Mouse (Mus musculus): ENCODE results near the gene Batf. TPM values are rescaled to one million over a fixed set of nuclear protein-coding genes. Genes with fewer than 3 reads are reported as not detected.

Batf gene
- polyA plus RNA-seq, 1 experiment from 2014 or later, result 8.6 TPM

DNA sequence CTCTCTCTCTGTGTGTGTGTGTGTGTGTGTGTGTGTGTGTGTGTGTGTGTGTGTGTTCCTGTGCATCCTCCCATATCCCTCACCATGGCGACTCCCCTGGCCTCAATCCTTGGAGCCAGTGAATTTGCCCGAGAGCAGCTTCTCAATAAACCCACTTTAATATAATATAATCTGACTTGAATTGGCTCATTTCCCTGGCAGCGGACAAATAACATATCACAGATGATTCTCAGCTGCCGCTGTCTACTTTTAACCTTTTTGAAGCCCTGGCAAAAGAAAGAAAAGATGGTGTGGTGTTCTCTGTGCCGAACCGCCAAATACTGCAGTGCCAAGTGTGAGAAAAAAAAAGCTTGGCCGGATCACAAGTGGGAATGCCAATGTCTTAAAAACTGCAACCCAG, 41.7 kb downstream of the Batf start:
- no peak overlapping the region for H3K27ac ChIP-seq (ENCODE audit: low read depth, low read length)
- 83% methylated on average over 7 of the region's 7 CpGs for WGBS
- no peaks in the 10 kb centered on the region for H3K36me3 ChIP-seq (ENCODE audit: control insufficient read depth, insufficient read depth, low read length)
- H3K9ac ChIP-seq (ENCODE audit: low read depth, low read length), result no peak overlapping the region
- H3K9me3 ChIP-seq (ENCODE audit: control insufficient read depth, low read length), result no peaks in the 10 kb centered on the region
- ATAC-seq (replicated peaks; ENCODE audit: low FRiP score) (no peak), DNase-seq (ENCODE audit: low spot score) (no peak)
- H3K4me3 ChIP-seq (ENCODE audit: low read depth, low read length), result no peak overlapping the region
- no peaks in the 10 kb centered on the region for H3K4me1 ChIP-seq (replicated peaks; ENCODE audit: control insufficient read depth, insufficient read depth, low read length)
- no peaks in the 10 kb centered on the region for H3K27me3 ChIP-seq (replicated peaks; ENCODE audit: control insufficient read depth, insufficient read depth, low read length)
- H3K4me2 ChIP-seq, result no peak overlapping the region

DNA sequence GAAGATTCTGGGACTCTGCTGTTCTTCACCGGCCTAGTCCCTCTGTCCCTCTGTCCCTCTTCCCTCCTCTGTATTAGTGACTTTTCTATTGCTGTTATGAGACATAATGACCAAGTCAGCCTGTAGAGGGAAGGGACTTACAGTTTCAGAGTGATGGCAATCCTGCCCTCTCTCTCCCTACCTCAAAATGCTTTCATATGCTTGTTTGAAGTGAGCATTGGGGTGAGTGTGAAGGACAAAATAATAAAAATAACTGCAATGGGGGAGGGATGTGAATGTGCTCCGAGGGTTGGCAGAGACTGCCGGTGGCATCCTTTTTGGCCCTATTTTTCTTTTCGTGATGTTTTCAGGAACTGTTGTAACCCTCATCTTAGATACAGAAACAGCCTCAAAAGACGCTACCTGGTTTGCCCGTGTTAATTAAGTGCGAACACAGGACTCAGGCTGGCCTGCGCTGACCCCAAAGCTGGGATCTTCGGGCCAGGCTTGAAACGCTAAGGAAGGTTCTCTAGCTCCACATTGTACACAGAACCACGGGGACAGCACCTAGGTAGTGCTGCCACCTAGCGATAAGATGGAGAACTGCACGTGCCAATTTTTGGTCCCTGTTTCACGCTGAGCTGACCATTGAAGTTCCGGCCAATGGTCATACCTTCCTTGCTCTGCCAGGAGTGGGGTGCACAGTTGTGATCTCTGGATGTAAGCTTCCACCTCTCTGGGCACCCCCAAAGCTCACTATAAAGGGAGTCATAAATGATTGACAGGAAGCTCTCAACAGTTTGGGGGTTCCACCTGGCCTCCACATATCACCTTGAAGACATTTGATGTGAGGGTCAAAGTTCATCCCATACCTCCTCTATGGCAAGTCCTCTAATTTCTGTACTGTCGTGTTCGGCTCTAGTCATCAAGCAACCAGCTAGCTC, 42.8 kb downstream of the Batf start:
- ATAC-seq (replicated peaks; ENCODE audit: low FRiP score) (no peak), DNase-seq (ENCODE audit: low spot score) (peak; percentile 45)
- Histone ChIP-seq H3K27me3 (replicated peaks; ENCODE audit: control insufficient read depth, insufficient read depth, low read length) (no peaks in the 10 kb centered on the region), H3K4me3 (ENCODE audit: low read depth, low read length) (no peak overlapping the region), H3K4me1 (replicated peaks; ENCODE audit: control insufficient read depth, insufficient read depth, low read length) (no peaks in the 10 kb centered on the region), H3K9me3 (ENCODE audit: control insufficient read depth, low read length) (no peaks in the 10 kb centered on the region), H3K27ac (ENCODE audit: low read depth, low read length) (no peak overlapping the region), H3K4me2 (no peak overlapping the region), H3K9ac (ENCODE audit: low read depth, low read length) (no peak overlapping the region), H3K36me3 (ENCODE audit: control insufficient read depth, insufficient read depth, low read length) (no peaks in the 10 kb centered on the region)
- 33% methylated on average over 17 of the region's 17 CpGs for WGBS

DNA sequence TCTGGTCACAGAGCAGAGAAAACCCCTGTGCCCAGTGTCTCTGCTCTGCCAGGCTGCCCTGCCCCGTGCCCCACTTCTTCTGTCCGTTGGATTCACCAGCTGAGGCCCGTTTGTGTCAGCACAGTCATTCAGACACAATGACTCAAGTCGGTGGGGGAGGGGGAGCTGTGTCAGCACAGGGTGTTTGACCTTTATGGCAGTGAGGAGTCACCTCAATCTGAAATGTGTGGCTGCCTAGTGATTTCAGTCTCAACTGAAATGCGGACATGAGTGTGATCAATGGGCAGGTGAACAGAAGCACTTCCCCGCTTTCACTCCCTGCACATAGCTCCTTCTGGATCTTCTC, 43.4 kb downstream of the Batf start:
- H3K36me3 ChIP-seq (ENCODE audit: control insufficient read depth, insufficient read depth, low read length), result no peaks in the 10 kb centered on the region
- DNase-seq (ENCODE audit: low spot score), result no peak
- H3K9ac ChIP-seq (ENCODE audit: low read depth, low read length), result no peak overlapping the region
- H3K4me3 ChIP-seq (ENCODE audit: low read depth, low read length), result no peak overlapping the region
- no peak overlapping the region for H3K27ac ChIP-seq (ENCODE audit: low read depth, low read length)
- no peak for ATAC-seq (replicated peaks; ENCODE audit: low FRiP score)
- WGBS, result 55% methylated on average over 6 of the region's 6 CpGs
- no peaks in the 10 kb centered on the region for H3K27me3 ChIP-seq (replicated peaks; ENCODE audit: control insufficient read depth, insufficient read depth, low read length)
- H3K4me2 ChIP-seq, result no peak overlapping the region
- H3K4me1 ChIP-seq (replicated peaks; ENCODE audit: control insufficient read depth, insufficient read depth, low read length), result no peaks in the 10 kb centered on the region
- no peaks in the 10 kb centered on the region for H3K9me3 ChIP-seq (ENCODE audit: control insufficient read depth, low read length)

DNA sequence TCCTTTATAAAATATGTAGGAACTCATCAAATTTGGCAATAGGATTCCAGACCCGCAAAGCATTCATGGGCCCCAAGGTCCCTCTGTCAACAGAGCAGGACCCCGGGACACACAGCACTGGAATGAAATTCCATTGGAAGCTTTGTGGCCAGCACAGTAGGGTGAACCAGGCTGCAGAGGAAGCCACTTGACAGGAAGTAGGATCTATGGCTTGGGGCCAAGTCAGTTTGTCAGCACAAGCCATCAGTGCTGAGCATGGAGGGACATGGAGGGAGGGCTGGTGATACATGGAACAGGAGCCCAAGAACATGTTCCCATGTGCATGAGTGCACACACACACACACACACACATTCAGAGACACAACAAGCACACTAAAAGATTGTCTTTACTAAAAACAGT, 49.7 kb downstream of the Batf start:
- Histone ChIP-seq H3K9me3 (ENCODE audit: control insufficient read depth, low read length) (no peaks in the 10 kb centered on the region), H3K4me1 (replicated peaks; ENCODE audit: control insufficient read depth, insufficient read depth, low read length) (no peaks in the 10 kb centered on the region), H3K36me3 (ENCODE audit: control insufficient read depth, insufficient read depth, low read length) (no peaks in the 10 kb centered on the region), H3K4me2 (no peak overlapping the region), H3K27ac (ENCODE audit: low read depth, low read length) (no peak overlapping the region), H3K9ac (ENCODE audit: low read depth, low read length) (no peak overlapping the region), H3K27me3 (replicated peaks; ENCODE audit: control insufficient read depth, insufficient read depth, low read length) (no peaks in the 10 kb centered on the region), H3K4me3 (ENCODE audit: low read depth, low read length) (no peak overlapping the region)
- ATAC-seq (replicated peaks; ENCODE audit: low FRiP score) (no peak), DNase-seq (ENCODE audit: low spot score) (no peak)
- WGBS, result 68% methylated on average over 2 of the region's 2 CpGs

DNA sequence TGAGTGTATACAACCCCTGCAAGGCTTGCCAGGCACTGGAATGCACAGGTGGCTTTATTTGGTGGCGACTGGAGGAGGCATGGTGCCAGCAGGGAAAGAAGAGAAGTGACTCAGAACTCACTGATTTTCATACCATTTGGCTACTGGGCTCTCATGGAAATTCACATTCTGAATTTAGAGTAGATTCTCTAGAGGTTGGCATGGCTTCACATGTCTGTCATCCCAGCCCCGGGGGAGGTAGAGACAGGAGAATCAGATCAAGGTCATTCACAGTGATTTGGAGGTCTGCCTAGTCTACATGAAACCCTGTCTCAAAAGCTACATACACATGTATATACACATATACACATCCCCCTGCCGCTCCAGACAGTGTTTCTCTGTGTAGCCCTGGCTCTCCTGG, 50.5 kb downstream of the Batf start:
- Histone ChIP-seq H3K4me3 (ENCODE audit: low read depth, low read length) (no peak overlapping the region), H3K36me3 (ENCODE audit: control insufficient read depth, insufficient read depth, low read length) (no peaks in the 10 kb centered on the region), H3K4me1 (replicated peaks; ENCODE audit: control insufficient read depth, insufficient read depth, low read length) (no peaks in the 10 kb centered on the region), H3K27me3 (replicated peaks; ENCODE audit: control insufficient read depth, insufficient read depth, low read length) (no peaks in the 10 kb centered on the region), H3K9me3 (ENCODE audit: control insufficient read depth, low read length) (no peaks in the 10 kb centered on the region), H3K4me2 (no peak overlapping the region), H3K9ac (ENCODE audit: low read depth, low read length) (no peak overlapping the region), H3K27ac (ENCODE audit: low read depth, low read length) (no peak overlapping the region)
- DNase-seq (ENCODE audit: low spot score) (no peak), ATAC-seq (replicated peaks; ENCODE audit: low FRiP score) (no peak)
- 80% methylated on average over 3 of the region's 3 CpGs for WGBS

DNA sequence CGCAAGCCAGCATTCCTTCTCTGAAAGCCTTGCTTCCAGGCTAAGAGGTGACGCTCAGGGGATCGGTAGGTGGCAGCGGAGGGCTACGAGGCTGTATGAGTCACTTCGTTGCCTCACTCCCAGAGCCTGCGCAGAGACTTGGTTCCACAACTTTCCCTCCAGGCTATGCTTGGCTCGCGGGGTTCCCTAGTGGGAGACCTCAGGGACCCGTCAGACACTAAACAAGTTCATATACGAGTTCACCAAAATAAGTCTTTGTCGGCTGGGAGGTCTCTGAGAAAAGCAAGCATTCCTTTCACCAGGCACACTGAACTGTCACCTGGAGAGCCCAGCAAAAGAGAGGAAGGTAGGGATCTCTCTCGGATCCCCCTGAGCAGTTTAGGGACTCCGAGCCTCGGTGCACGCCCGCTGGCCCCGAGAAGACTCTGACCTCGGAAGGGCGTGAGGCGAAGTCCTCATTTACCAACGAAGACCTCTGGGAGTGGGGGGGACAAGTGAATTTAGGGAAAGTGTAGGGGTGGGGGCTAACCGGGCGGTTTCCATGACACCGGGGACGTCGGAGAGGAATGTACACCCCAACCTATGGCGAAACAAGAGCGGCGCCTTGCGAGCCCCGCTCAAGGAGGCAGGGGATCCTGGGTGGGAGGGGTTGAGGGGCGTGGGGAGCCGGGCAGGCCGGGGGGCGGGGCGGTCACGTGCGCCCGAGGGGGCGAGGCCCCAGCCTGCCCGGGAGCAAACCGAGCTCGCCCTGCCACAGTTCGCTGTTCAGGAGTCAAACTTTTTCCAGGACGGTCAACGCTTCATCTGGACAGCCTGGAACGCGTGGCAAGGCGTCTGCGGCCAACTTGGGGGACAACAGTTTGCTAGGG, 59.6 kb downstream of the Batf start, which contains the start of gene Flvcr2:
Gene Flvcr2, plus strand, starts transcription at position 713 of the 869 bp plus-strand sequence.
- H3K9me3 ChIP-seq (ENCODE audit: control insufficient read depth, low read length), result no peaks in the 10 kb centered on the region
- H3K4me1 ChIP-seq (replicated peaks; ENCODE audit: control insufficient read depth, insufficient read depth, low read length), result no peaks in the 10 kb centered on the region
- DNase-seq (ENCODE audit: low spot score) (peak; percentile 67), ATAC-seq (replicated peaks; ENCODE audit: low FRiP score) (peak; percentile 86)
- no peaks in the 10 kb centered on the region for H3K36me3 ChIP-seq (ENCODE audit: control insufficient read depth, insufficient read depth, low read length)
- peak within 1 kb of the TSS; percentile 55 for H3K4me3 ChIP-seq (ENCODE audit: low read depth, low read length)
- peak within 1 kb of the TSS; percentile 94 for H3K4me2 ChIP-seq
- no peak within 1 kb of the TSS for H3K27ac ChIP-seq (ENCODE audit: low read depth, low read length)
- H3K9ac ChIP-seq (ENCODE audit: low read depth, low read length), result peak within 1 kb of the TSS; percentile 42; the same call in 1 of the 2 replicates
- peaks cover 11% of the 10 kb centered on the region for H3K27me3 ChIP-seq (replicated peaks; ENCODE audit: control insufficient read depth, insufficient read depth, low read length)
- WGBS, result 3% methylated on average over 50 of the region's 51 CpGs

DNA sequence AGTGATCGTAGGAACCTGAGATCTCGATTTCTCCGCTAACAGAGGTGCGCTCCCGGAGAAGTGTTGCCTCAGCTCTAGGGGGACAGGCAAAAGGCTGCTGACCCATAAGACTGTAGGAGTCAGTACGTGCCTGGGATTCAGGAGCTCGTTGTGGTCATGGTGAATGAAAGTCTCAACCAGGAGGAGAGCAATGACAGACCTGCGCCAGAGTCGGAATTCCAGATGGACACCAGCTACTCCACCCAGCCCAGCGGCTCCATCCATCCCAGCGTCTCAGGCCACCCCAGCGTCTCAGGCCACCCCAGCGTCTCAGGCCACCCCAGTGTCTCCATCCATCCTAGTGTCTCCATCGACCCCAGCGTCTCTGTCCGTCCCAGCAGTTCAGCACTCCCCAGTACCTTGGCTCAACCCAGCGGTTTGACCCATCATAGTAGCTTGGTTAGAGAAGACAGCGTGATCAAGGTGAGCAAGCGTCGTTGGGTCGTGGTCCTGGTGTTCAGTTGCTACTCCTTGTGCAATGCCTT, 60.3 kb downstream of the Batf start:
- Histone ChIP-seq H3K36me3 (ENCODE audit: control insufficient read depth, insufficient read depth, low read length) (no peaks in the 10 kb centered on the region), H3K27ac (ENCODE audit: low read depth, low read length) (no peak overlapping the region), H3K4me1 (replicated peaks; ENCODE audit: control insufficient read depth, insufficient read depth, low read length) (no peaks in the 10 kb centered on the region), H3K9me3 (ENCODE audit: control insufficient read depth, low read length) (no peaks in the 10 kb centered on the region), H3K4me2 (peak overlapping the region; percentile 94), H3K27me3 (replicated peaks; ENCODE audit: control insufficient read depth, insufficient read depth, low read length) (peaks cover 11% of the 10 kb centered on the region), H3K4me3 (ENCODE audit: low read depth, low read length) (peak overlapping the region; percentile 55), H3K9ac (ENCODE audit: low read depth, low read length) (peak overlapping the region; percentile 26; the same call in 1 of the 2 replicates)
- 18% methylated on average over 21 of the region's 21 CpGs for WGBS
- ATAC-seq (replicated peaks; ENCODE audit: low FRiP score) (peak; percentile 11; the same call in 1 of the 2 replicates), DNase-seq (ENCODE audit: low spot score) (peak; percentile 33)

DNA sequence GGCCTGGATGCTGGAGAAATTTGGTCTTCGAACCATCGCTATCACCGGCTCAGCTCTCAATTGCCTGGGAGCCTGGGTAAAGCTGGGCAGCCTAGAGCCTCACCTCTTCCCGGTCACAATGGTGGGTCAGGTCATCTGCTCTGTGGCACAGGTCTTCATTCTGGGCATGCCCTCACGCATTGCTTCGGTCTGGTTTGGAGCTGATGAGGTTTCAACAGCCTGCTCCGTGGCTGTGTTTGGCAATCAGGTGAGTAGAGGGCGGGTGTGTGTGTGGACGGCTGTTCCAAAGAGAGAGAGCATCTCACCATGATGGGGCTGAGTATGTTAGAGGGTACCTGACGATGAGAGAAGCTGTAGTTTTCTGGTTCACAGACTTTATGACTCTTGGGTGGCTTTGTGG, 60.9 kb downstream of the Batf start:
- 73% methylated on average over 10 of the region's 10 CpGs for WGBS

More for the DNA sequence above, 60.9 kb downstream of the Batf start:
- Histone ChIP-seq H3K36me3 (ENCODE audit: control insufficient read depth, insufficient read depth, low read length) (no peaks in the 10 kb centered on the region), H3K4me3 (ENCODE audit: low read depth, low read length) (no peak overlapping the region), H3K4me2 (peak overlapping the region; percentile 94), H3K4me1 (replicated peaks; ENCODE audit: control insufficient read depth, insufficient read depth, low read length) (no peaks in the 10 kb centered on the region), H3K9ac (ENCODE audit: low read depth, low read length) (no peak overlapping the region), H3K9me3 (ENCODE audit: control insufficient read depth, low read length) (no peaks in the 10 kb centered on the region), H3K27me3 (replicated peaks; ENCODE audit: control insufficient read depth, insufficient read depth, low read length) (peaks cover 11% of the 10 kb centered on the region), H3K27ac (ENCODE audit: low read depth, low read length) (no peak overlapping the region)
- no peak for DNase-seq (ENCODE audit: low spot score)
- ATAC-seq (replicated peaks; ENCODE audit: low FRiP score), result no peak

All from liver, embryonic 11.5 days (tissue).